Mouse (Mus musculus) testis, adult 2 months (tissue): ENCODE measurements around the gene Rabgef1.

ENCODE experiments used
- CTCF ChIP-seq: fragments of 200-500 bp; IDR thresholded peaks from 2 replicates; pipeline ENCODE4 v1.5.1; 2012; ENCODE audit warnings: low read depth, mild to moderate bottlenecking, inconsistent platforms, low read length, moderate library complexity; ENCODE audit not compliant: control insufficient read depth, insufficient read depth, insufficient replicate concordance
- POLR2A ChIP-seq: fragments of 200-500 bp; IDR thresholded peaks from 2 replicates; pipeline ENCODE4 v1.6.1; 2012; ENCODE audit warnings: low read depth, mild to moderate bottlenecking, inconsistent platforms, low read length, moderate library complexity; ENCODE audit not compliant: control insufficient read depth

GRCm38 (mm10) chr5:130216781-130217180 is 45.2 kb downstream of the Rabgef1 start, which contains the start of gene Tmem248:
- no peak for TF ChIP-seq CTCF
- peak; percentile 8; the same call in 1 of the 2 replicates for TF ChIP-seq POLR2A
